Mouse (Mus musculus): Measurements from ENCODE around the gene Cbx1. TPM values are rescaled to one million over a fixed set of nuclear protein-coding genes. Genes with fewer than 3 reads are reported as not detected.

The Cbx1 gene
- 34.5 and 35.6 TPM in 2 replicates for polyA plus RNA-seq (2021; fragmentation: Nextera tagmentation)
- long read RNA-seq, experiment 1, partial matches to known transcripts, result 32 of 39 reads
- long read RNA-seq, experiment 1, other reads (novel, unspliced or antisense), result 6 of 39 reads
- long read RNA-seq, experiment 2, partial matches to known transcripts, result 2 of 14 reads
- long read RNA-seq, experiment 2, other reads (novel, unspliced or antisense), result 10 of 14 reads

DNA sequence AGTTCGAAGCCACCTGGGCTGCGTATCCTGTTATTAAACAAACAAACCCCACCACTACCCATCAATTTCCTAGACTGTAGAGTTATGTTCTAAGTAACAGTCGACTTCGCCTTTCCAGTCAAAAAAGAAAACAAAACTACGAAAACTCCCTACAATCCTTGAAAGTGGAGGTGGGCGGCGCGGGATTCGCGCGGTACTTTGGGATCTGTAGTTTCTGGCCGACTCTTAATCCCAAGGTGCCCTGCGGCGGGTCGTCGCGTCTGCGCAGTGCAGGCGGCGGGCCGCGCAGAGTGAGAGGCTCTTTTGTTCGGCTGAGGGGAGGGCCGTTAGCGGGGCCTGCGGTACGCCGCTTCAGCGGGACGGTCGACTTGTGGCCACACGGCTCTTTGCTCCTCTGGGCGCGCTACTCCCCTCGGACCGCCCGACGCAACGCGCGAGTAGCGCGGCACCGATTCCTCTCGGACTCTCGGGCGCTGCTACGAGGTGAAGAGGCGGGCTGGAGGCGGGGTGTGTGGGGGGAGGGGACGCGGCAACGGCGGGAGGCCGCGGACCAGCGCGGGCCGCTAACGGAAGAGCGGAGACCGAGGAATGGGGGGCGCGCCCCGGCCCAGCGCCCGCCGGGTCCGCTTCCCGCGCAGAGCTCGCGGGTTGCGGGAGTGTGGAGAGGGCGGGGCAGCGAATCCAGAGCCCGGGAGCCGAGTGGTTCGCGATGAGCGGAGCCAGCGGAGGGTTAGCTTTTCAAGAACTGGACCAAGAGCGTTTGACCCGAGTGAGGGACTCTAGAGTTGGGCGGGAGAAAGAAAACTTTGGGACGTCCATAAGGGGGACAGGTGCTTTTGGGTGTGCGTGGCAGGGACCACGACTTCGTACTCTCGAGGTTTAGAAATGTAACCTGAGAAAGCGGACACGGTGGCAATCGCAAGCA, at the start of gene Cbx1:
Gene Cbx1, plus strand, starts transcription at position 257 of the 925 bp plus-strand sequence.

DNA sequence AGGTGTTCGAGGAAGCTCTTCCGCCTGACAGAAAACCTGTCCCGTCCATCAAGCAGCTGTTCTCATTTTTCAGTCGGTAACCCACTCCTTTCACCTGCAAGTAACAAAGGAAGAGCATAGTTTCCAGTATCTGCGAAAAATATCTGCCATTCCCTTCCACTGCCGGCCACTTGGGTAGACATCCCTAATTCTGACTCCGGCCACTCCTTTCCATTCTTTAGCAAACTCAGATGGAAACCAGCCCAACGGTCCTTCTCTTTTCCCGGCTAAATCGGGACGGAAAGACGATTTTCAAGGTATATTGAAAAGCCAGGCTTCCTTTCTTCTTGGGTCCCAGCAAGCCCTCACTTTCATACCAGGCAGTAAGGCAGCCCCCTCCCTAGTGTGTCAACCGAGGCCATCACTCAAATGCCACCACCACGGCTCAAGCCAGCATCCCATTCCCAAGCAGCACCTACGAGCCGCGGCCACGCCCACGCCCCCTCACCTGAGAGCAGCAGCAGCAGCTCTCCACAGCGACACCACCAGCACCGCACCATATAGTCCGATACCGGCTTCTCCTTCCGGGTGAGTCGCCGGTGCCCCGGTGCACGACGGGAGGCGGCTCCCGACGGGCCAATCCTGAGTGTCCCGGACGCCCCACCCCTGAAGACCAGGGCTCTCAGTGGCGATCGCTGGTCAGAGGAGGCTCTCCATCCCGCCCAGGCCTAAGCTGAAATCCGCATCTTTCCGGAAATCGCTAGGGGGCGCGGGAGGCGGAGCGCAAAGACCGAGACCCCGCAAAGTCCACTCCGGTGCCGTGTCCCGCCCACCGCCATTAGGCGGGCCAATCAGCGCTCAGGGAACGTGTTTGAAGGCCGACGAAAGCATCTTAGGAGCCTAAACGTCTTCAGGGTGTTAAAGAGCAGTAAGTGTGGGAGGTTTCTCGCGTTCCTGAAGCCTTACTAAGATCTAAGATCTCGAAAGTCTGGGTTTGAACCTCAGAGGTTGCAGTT, 11.7 kb upstream of the Cbx1 start, which contains the start of gene Snx11:
Gene Snx11, minus strand, starts transcription at position 592 of the 995 bp plus-strand sequence.

DNA sequence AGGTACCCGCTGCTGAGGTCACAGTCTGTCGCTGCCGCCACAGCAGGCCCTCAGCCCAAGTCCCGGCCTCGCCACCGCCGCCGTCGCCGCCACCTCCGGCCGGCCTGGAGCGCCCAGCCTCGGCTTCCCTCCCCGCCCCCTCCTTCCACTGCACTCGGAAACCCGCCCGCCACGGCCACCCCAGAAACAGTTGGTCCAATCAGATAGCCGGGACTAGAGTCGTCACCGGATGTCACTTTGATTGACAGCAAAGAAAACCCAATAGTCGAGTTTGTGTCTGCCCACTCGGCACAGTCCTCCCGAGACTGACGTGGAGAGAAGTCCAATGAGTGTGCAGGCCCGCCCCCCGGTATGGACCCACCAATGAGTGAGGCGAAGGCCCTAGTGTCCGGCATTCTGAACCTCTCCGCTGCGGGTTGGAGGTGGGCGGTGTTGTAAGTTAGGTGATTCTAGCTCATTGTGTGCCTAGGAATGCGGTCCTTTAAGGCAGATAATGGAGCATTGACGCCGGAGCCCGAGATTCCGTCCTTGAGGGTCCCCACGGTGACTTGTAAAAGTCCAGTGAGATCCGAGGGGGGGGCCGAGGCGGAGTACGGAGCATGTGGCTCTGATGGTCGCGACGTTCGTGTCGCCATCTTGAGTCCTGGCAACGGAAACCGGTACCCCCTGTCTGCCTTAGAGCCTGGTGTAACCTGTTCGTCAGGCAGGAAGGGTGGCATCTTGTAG, 41.0 kb downstream of the Cbx1 start, which contains the start of gene Nfe2l1:
Gene Nfe2l1, minus strand, starts transcription at position 156 of the 726 bp plus-strand sequence.

DNA sequence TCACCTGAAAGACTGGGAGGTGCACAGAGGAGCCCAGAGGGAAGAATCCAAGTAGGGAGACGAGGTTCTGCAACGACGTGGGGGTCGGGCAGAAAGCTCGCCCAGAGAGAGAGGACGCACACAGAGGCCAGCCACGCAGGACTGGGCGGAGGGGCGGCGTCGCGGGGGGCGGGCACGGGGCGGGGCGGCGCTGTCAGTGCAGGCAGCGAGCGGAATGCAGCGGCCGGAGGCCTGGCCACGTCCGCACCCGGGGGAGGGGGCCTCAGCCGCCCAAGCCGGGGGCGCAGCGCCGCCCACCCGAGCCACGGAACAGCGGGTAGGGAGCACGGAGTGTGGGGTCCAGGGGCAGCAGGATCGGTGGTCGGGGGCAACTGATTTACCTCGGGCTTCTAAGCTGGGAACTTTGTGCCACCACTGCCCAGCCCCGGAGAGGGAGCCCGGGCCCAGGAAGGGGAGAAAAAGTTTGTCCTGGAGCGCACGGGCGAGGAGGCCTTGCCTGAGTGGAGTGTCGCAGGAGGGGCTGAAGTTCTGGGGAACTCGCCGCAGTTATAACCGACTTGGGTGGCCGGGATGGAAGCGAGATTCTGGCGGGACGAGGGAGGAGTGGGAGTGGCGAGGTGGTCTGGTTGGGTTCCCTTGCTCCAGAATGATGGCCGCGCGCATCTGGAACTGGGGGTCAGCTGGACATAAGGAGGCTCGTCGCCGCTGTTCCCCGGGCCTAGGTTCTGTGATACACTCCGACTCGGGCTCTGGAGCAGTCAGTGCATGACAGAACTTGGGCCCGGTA, 60.9 kb downstream of the Cbx1 start, which contains the start of gene Copz2:
Gene Copz2, plus strand, starts transcription at position 190 of the 787 bp plus-strand sequence.

Small RNA genes within 50 kb of the gene (microRNA-seq; reads per million reads assigned to microRNA genes)
- gene Mir152, result 38.2 reads per million, percentile 48 among the genes with 10 or more reads in this experiment

Other genes with a start within 250 kb of the Cbx1 start
- gene Snx11, start 11.6 kb upstream of the Cbx1 start, polyA plus RNA-seq (2021; fragmentation: Nextera tagmentation), result 14.0 and 14.9 TPM in 2 replicates
- 41.6 and 48.6 TPM in 2 replicates for gene Nfe2l1, start 40.8 kb downstream of the Cbx1 start, polyA plus RNA-seq (2021; fragmentation: Nextera tagmentation)
- 22.8 and 27.5 TPM in 2 replicates for gene Copz2, start 60.7 kb downstream of the Cbx1 start, polyA plus RNA-seq (2021; fragmentation: Nextera tagmentation)
- 43.7 and 49.2 TPM in 2 replicates for gene Cdk5rap3, start 127.4 kb downstream of the Cbx1 start, polyA plus RNA-seq (2021; fragmentation: Nextera tagmentation)
- not detected in 2 replicates for gene Prr15l, start 139.0 kb downstream of the Cbx1 start, polyA plus RNA-seq (2021; fragmentation: Nextera tagmentation)
- 27.1 and 30.9 TPM in 2 replicates for gene Pnpo, start 154.9 kb downstream of the Cbx1 start, polyA plus RNA-seq (2021; fragmentation: Nextera tagmentation)
- 4.6 and 4.7 TPM in 2 replicates for gene Sp2, start 193.8 kb downstream of the Cbx1 start, polyA plus RNA-seq (2021; fragmentation: Nextera tagmentation)
- gene Sp6, start 224.3 kb downstream of the Cbx1 start, polyA plus RNA-seq (2021; fragmentation: Nextera tagmentation), result 0.05 TPM in 2 replicates
- gene Scrn2, start 240.8 kb downstream of the Cbx1 start, polyA plus RNA-seq (2021; fragmentation: Nextera tagmentation), result 9.1 and 9.2 TPM in 2 replicates

Data from layer of hippocampus, adult 6 months (tissue).